Mouse (Mus musculus) lung, adult 2 months (tissue): ENCODE data around the gene Atg16l1.

Source experiments
- CTCF ChIP-seq: fragments of 200-500 bp; IDR thresholded peaks from 2 replicates; pipeline ENCODE4 v1.5.1; 2011; ENCODE audit warnings: mild to moderate bottlenecking, low read length, control low read depth; ENCODE audit not compliant: insufficient read depth
- POLR2A ChIP-seq: fragments of 200-500 bp; IDR thresholded peaks from 2 replicates; pipeline ENCODE4 v1.6.1; 2011; ENCODE audit warnings: low read depth, mild to moderate bottlenecking, control low read depth, low read length, borderline replicate concordance; ENCODE audit errors: extremely low read depth

- no peak for TF ChIP-seq CTCF
- no peak for TF ChIP-seq POLR2A
Measured at GRCm38 (mm10) chr1:87825281-87825680, 69.6 kb downstream of the Atg16l1 start.
